35 mouse cellular contexts compared by ENCODE assay signal in genomic region chr7:100104677-100105076, GRCm38 (mm10).
"Had no signal": no experiment of that assay in that cellular context is flagged by ENCODE, and none has a peak within 500 bp of the region (broad histone marks: within the 10 kb centered on the region; RNA-seq: fewer than 3 reads in every experiment).

No protein-coding gene starts in this region.

- H3K4me2 ChIP-seq: heart, embryonic 11.5 days; heart, embryonic 12.5 days; heart, embryonic 13.5 days; heart, embryonic 15.5 days; hindbrain, embryonic 12.5 days; hindbrain, embryonic 13.5 days; hindbrain, embryonic 14.5 days; hindbrain, embryonic 15.5 days; intestine, embryonic 15.5 days; kidney, embryonic 15.5 days had no signal

- H3K9me3 ChIP-seq: heart, embryonic 12.5 days; heart, embryonic 13.5 days; heart, embryonic 15.5 days; hindbrain, embryonic 10.5 days; hindbrain, embryonic 12.5 days; hindbrain, embryonic 13.5 days; hindbrain, embryonic 15.5 days; intestine, embryonic 15.5 days; kidney, embryonic 15.5 days had no signal

- DNase-seq: heart, postnatal 10 days; heart, postnatal 14 days; heart, postnatal 36 days; heart, postnatal 4 days; kidney, adult 11 months; kidney, adult 18-20 months; kidney, adult 2 months; kidney, adult 8-10 months; kidney, adult 9 months; kidney, postnatal 10 days; kidney, postnatal 14 days; kidney, postnatal 25 days; kidney, postnatal 36 days; kidney, postnatal 4 days; layer of hippocampus, adult 9-11 months; layer of hippocampus, postnatal 36 days had no signal

- H3K27me3 ChIP-seq: heart, embryonic 12.5 days; heart, embryonic 13.5 days; heart, embryonic 15.5 days; hindbrain, embryonic 12.5 days; hindbrain, embryonic 13.5 days; hindbrain, embryonic 15.5 days; intestine, embryonic 15.5 days; kidney, embryonic 15.5 days had no signal

- ATAC-seq: hindbrain, embryonic 16.5 days; hindbrain, postnatal 0 days; inflammation-experienced regulatory T-cells, adult 6 months; intestine, embryonic 15.5 days; intestine, embryonic 16.5 days; intestine, postnatal 0 days had no signal

- H3K9ac ChIP-seq: heart, embryonic 12.5 days; heart, embryonic 13.5 days; heart, embryonic 15.5 days; hindbrain, embryonic 12.5 days; hindbrain, embryonic 13.5 days; hindbrain, embryonic 14.5 days; hindbrain, embryonic 15.5 days; intestine, embryonic 15.5 days; kidney, embryonic 15.5 days had no signal

- H3K4me1 ChIP-seq: heart, embryonic 12.5 days; heart, embryonic 15.5 days; hindbrain, embryonic 10.5 days; hindbrain, embryonic 12.5 days; hindbrain, embryonic 13.5 days; hindbrain, embryonic 15.5 days; intestine, embryonic 15.5 days; kidney, embryonic 15.5 days had no signal

- H3K27ac ChIP-seq: heart, embryonic 13.5 days; heart, embryonic 15.5 days; hindbrain, embryonic 10.5 days; hindbrain, embryonic 12.5 days; hindbrain, embryonic 13.5 days; hindbrain, embryonic 14.5 days; hindbrain, embryonic 15.5 days; hindbrain, postnatal 0 days; intestine, embryonic 15.5 days; kidney, embryonic 15.5 days; kidney, postnatal 0 days; layer of hippocampus, adult 2 months; left cerebral cortex, adult 2 months had no signal

- H3K4me3 ChIP-seq: heart, embryonic 12.5 days; heart, embryonic 13.5 days; heart, embryonic 15.5 days; hindbrain, embryonic 10.5 days; hindbrain, embryonic 12.5 days; hindbrain, embryonic 13.5 days; hindbrain, embryonic 15.5 days; intestine, embryonic 15.5 days; kidney, embryonic 15.5 days; layer of hippocampus, adult 2 months; left cerebral cortex, adult 2 months had no signal
